Mouse (Mus musculus): ENCODE data around the gene Mprip. TPM values are rescaled to one million over a fixed set of nuclear protein-coding genes. Genes with fewer than 3 reads are reported as not detected.

Gene Mprip
- polyA plus RNA-seq, 1 experiment from 2014 or later: 97.6 TPM

DNA sequence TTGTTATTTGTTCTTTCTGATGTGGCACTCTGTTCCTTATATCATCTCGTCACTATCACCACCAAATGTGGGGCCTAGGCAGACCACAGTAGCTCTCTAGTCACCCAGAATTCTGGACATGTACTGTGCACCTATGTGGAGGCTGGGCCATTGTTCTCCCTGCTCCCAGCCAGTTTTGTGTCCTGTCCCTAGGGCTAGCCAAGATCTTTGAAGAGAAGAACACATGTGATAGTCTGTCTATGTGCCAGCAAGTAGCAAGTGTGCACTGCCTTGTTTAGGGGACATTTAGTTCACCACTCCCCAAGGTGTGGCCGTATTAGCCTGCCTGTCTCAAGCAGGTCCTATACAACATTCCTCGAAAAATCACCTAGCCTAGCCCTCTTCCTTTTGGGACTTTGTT lies 87.9 kb downstream of the Mprip start:
- peaks cover 3% of the 10 kb centered on the region; the same call in 1 of the 2 replicates for H3K36me3 ChIP-seq (ENCODE audit: control insufficient read depth, insufficient read depth, low read length)
- H3K4me3 ChIP-seq (ENCODE audit: low read depth, low read length): no peak overlapping the region
- no peaks in the 10 kb centered on the region for H3K9me3 ChIP-seq (ENCODE audit: control insufficient read depth, low read length)
- WGBS: 90% methylated on average over 3 of the region's 3 CpGs
- H3K27me3 ChIP-seq (ENCODE audit: control insufficient read depth, insufficient read depth, low read length): no peaks in the 10 kb centered on the region
- DNase-seq (ENCODE audit: low spot score) (no peak), ATAC-seq (replicated peaks; ENCODE audit: low FRiP score) (no peak)
- H3K9ac ChIP-seq (ENCODE audit: low read length): no peak overlapping the region
- H3K4me1 ChIP-seq (replicated peaks; ENCODE audit: control insufficient read depth, insufficient read depth, low read length): no peaks in the 10 kb centered on the region
- H3K4me2 ChIP-seq (ENCODE audit: low read depth, low read length, severe bottlenecking): no peak overlapping the region
- no peak overlapping the region for H3K27ac ChIP-seq (ENCODE audit: low read depth, low read length)

DNA sequence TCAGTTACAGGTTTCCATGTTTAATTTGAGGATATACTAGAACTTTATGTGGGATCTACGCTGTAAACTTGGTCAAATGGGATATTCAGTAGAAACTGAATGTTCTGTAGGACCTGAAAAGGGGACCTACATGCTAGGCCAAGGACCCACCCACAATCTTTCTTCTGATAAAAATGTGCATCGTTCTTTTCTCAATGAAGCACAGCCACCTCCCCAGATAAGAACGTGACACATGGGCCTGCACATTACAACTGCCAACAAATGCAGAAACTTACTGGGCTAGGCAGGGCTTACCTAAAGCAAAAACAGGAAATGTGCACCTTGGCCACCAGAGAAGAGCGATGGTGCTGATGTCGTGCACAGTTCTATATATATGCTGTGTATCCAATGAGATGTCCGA lies 93.4 kb downstream of the Mprip start:
- DNase-seq (ENCODE audit: low spot score): no peak
- WGBS: 92% methylated on average over 6 of the region's 6 CpGs
- ATAC-seq (replicated peaks; ENCODE audit: low FRiP score): no peak

DNA sequence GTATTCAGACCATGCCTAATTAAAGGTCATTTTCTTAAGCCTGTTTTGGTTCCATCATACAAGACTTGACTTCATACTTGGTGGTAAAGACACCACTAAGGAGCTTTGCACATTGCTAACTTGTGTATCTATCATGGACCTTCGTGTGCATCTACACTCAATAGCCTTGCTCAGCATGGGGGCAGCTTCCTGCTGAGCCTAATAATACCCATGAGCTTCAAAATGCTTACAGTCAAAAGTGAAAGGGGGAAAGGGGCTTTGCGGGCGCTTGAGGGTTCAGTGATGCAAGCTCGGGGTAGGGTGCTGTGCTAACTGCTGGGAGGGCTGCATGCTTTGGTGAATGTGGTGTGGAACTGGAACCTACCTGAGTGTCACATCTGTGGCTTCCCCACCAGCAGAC lies 95.2 kb downstream of the Mprip start:
- no peak overlapping the region for H3K4me3 ChIP-seq (ENCODE audit: low read depth, low read length)
- no peaks in the 10 kb centered on the region for H3K9me3 ChIP-seq (ENCODE audit: control insufficient read depth, low read length)
- WGBS: 65% methylated on average over 4 of the region's 4 CpGs
- H3K4me2 ChIP-seq (ENCODE audit: low read depth, low read length, severe bottlenecking): no peak overlapping the region
- ATAC-seq (replicated peaks; ENCODE audit: low FRiP score) (no peak), DNase-seq (ENCODE audit: low spot score) (no peak)
- H3K9ac ChIP-seq (ENCODE audit: low read length): no peak overlapping the region
- peaks cover 4% of the 10 kb centered on the region for H3K36me3 ChIP-seq (ENCODE audit: control insufficient read depth, insufficient read depth, low read length)
- no peaks in the 10 kb centered on the region for H3K27me3 ChIP-seq (ENCODE audit: control insufficient read depth, insufficient read depth, low read length)
- H3K27ac ChIP-seq (ENCODE audit: low read depth, low read length): no peak overlapping the region
- H3K4me1 ChIP-seq (replicated peaks; ENCODE audit: control insufficient read depth, insufficient read depth, low read length): no peaks in the 10 kb centered on the region

More for the DNA sequence above, 93.4 kb downstream of the Mprip start:
- Histone ChIP-seq H3K36me3 (ENCODE audit: control insufficient read depth, insufficient read depth, low read length) (peaks cover under 1% of the 10 kb centered on the region), H3K27me3 (ENCODE audit: control insufficient read depth, insufficient read depth, low read length) (no peaks in the 10 kb centered on the region), H3K9ac (ENCODE audit: low read length) (no peak overlapping the region), H3K27ac (ENCODE audit: low read depth, low read length) (no peak overlapping the region), H3K4me2 (ENCODE audit: low read depth, low read length, severe bottlenecking) (no peak overlapping the region), H3K9me3 (ENCODE audit: control insufficient read depth, low read length) (no peaks in the 10 kb centered on the region), H3K4me1 (replicated peaks; ENCODE audit: control insufficient read depth, insufficient read depth, low read length) (no peaks in the 10 kb centered on the region), H3K4me3 (ENCODE audit: low read depth, low read length) (no peak overlapping the region)

DNA sequence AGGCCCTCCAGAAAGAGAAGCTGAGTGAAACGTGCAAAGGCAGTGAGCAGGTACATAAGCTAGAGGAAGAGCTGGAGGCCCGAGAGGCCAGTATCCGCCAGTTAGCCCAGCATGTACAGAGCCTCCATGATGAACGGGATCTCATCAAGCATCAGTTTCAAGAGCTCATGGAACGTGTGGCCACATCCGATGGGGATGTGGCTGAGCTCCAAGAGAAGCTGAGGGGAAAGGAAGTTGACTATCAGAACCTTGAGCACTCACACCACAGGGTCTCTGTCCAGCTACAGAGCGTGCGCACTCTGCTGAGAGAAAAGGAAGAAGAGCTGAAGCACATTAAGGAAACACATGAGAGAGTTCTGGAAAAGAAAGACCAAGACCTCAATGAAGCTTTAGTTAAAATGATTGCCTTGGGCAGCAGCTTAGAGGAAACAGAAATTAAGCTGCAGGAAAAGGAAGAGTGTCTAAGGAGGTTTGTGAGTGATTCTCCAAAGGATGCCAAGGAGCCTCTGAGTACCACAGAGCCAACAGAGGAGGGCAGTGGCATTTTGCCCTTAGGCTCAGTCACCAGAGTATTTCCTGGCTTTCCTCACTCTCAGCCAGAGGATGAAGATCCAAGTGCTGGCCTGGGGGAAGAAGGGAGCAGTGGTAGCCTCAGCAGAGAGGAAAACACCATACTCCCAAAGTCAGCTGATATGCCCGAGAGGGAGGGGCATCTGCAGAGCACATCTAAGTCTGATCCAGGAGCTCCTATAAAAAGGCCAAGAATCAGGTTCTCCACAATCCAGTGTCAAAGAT lies 97.3 kb downstream of the Mprip start:
- Histone ChIP-seq H3K36me3 (ENCODE audit: control insufficient read depth, insufficient read depth, low read length) (peaks cover 4% of the 10 kb centered on the region), H3K9me3 (ENCODE audit: control insufficient read depth, low read length) (no peaks in the 10 kb centered on the region), H3K4me3 (ENCODE audit: low read depth, low read length) (no peak overlapping the region), H3K27me3 (ENCODE audit: control insufficient read depth, insufficient read depth, low read length) (no peaks in the 10 kb centered on the region), H3K4me2 (ENCODE audit: low read depth, low read length, severe bottlenecking) (no peak overlapping the region), H3K27ac (ENCODE audit: low read depth, low read length) (no peak overlapping the region), H3K9ac (ENCODE audit: low read length) (no peak overlapping the region), H3K4me1 (replicated peaks; ENCODE audit: control insufficient read depth, insufficient read depth, low read length) (no peaks in the 10 kb centered on the region)
- WGBS: 94% methylated on average over 9 of the region's 9 CpGs
- no peak for ATAC-seq (replicated peaks; ENCODE audit: low FRiP score)
- DNase-seq (ENCODE audit: low spot score): no peak

DNA sequence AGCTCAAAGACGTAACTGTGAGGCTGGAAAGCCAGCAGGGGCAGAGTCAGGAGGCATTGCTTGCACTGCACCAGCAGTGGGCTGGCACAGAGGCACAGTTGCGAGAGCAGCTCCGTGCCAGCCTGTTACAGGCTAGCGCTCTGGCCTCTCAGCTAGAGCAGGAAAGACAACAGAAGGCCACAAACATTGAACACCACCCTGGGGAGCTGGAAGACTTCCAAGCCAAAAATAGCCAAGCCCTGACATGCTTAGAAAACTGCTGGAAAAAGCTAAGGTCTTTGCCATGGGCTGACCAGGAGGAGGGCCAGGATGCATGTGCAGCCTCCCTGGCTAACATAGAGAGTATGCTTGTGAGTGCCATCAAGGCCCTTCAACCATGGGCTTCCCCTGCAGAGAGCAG lies 98.1 kb downstream of the Mprip start:
- no peak for ATAC-seq (replicated peaks; ENCODE audit: low FRiP score)
- Histone ChIP-seq H3K9me3 (ENCODE audit: control insufficient read depth, low read length) (no peaks in the 10 kb centered on the region), H3K27ac (ENCODE audit: low read depth, low read length) (no peak overlapping the region), H3K4me2 (ENCODE audit: low read depth, low read length, severe bottlenecking) (no peak overlapping the region), H3K36me3 (ENCODE audit: control insufficient read depth, insufficient read depth, low read length) (peaks cover 4% of the 10 kb centered on the region), H3K4me3 (ENCODE audit: low read depth, low read length) (no peak overlapping the region), H3K4me1 (replicated peaks; ENCODE audit: control insufficient read depth, insufficient read depth, low read length) (no peaks in the 10 kb centered on the region), H3K27me3 (ENCODE audit: control insufficient read depth, insufficient read depth, low read length) (no peaks in the 10 kb centered on the region), H3K9ac (ENCODE audit: low read length) (no peak overlapping the region)
- no peak for DNase-seq (ENCODE audit: low spot score)
- 88% methylated on average over 4 of the region's 4 CpGs for WGBS

DNA sequence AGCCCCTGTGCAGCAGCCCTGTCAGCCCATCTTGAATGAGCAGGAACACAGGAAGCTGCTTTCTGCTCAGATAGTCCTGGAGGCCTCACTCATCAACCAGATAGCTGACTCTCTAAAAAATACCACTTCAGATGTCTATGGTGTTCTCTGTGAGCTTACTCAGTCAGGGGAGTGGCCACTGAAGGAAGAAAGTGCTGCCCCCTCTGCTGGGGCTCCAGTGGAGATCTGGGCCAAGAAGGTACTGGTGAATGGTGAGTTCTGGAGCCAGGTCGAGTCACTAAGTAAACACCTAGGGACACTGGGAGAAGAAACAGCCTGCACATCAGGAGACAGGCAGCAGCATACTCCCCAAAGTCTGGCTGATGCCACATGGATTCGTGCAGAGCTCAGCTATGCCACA lies 98.5 kb downstream of the Mprip start:
- H3K4me2 ChIP-seq (ENCODE audit: low read depth, low read length, severe bottlenecking): no peak overlapping the region
- 91% methylated on average over 2 of the region's 2 CpGs for WGBS
- DNase-seq (ENCODE audit: low spot score) (no peak), ATAC-seq (replicated peaks; ENCODE audit: low FRiP score) (no peak)
- no peaks in the 10 kb centered on the region for H3K27me3 ChIP-seq (ENCODE audit: control insufficient read depth, insufficient read depth, low read length)
- H3K36me3 ChIP-seq (ENCODE audit: control insufficient read depth, insufficient read depth, low read length): peaks cover 4% of the 10 kb centered on the region
- H3K27ac ChIP-seq (ENCODE audit: low read depth, low read length): no peak overlapping the region
- H3K9ac ChIP-seq (ENCODE audit: low read length): no peak overlapping the region
- no peak overlapping the region for H3K4me3 ChIP-seq (ENCODE audit: low read depth, low read length)
- H3K4me1 ChIP-seq (replicated peaks; ENCODE audit: control insufficient read depth, insufficient read depth, low read length): no peaks in the 10 kb centered on the region
- H3K9me3 ChIP-seq (ENCODE audit: control insufficient read depth, low read length): no peaks in the 10 kb centered on the region

DNA sequence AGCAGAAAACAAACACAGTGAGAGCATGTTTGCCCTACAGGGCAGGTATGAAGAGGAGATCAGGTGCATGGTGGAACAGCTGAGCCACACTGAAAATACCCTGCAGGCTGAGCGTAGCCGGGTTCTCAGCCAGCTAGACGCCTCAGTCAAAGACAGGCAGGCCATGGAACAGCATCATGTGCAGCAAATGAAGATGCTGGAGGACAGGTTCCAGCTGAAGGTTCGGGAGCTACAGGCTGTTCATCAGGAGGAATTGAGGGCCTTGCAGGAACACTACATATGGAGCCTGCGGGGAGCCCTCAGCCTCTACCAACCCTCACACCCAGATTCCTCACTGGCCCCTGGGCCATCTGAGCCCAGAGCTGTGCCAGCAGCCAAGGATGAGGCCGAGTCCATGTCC lies 99.7 kb downstream of the Mprip start:
- Histone ChIP-seq H3K27ac (ENCODE audit: low read depth, low read length) (no peak overlapping the region), H3K27me3 (ENCODE audit: control insufficient read depth, insufficient read depth, low read length) (no peaks in the 10 kb centered on the region), H3K4me2 (ENCODE audit: low read depth, low read length, severe bottlenecking) (no peak overlapping the region), H3K4me1 (replicated peaks; ENCODE audit: control insufficient read depth, insufficient read depth, low read length) (no peaks in the 10 kb centered on the region), H3K36me3 (ENCODE audit: control insufficient read depth, insufficient read depth, low read length) (peaks cover 4% of the 10 kb centered on the region), H3K9ac (ENCODE audit: low read length) (no peak overlapping the region), H3K4me3 (ENCODE audit: low read depth, low read length) (no peak overlapping the region), H3K9me3 (ENCODE audit: control insufficient read depth, low read length) (no peaks in the 10 kb centered on the region)
- DNase-seq (ENCODE audit: low spot score) (no peak), ATAC-seq (replicated peaks; ENCODE audit: low FRiP score) (no peak)
- whole genome bisulfite sequencing: 95% methylated on average over 6 of the region's 6 CpGs

DNA sequence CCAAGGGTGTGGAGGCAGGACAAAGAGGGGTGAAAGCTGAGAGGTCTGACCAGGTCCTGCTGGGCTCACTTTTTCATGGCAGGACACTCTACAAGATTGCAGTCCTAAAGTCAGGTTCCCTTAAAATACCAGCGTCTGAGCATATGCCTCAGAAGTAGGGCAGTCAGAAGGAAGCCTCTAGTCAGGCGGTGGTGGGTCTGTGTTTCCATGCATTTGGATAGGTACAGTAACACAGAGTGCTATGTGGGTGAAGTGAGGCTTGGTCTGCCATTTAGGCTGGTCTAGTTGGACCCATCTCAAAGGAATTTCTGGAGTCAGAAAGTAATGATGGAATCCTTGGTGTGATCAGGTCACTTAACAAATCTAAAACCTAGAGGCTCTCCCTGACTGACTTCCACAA lies 108.2 kb downstream of the Mprip start:
- no peaks in the 10 kb centered on the region for H3K27me3 ChIP-seq (ENCODE audit: control insufficient read depth, insufficient read depth, low read length)
- H3K4me3 ChIP-seq (ENCODE audit: low read depth, low read length): no peak overlapping the region
- no peak overlapping the region for H3K4me2 ChIP-seq (ENCODE audit: low read depth, low read length, severe bottlenecking)
- peaks cover 5% of the 10 kb centered on the region; the same call in 1 of the 2 replicates for H3K36me3 ChIP-seq (ENCODE audit: control insufficient read depth, insufficient read depth, low read length)
- 92% methylated on average over 2 of the region's 2 CpGs for WGBS
- ATAC-seq (replicated peaks; ENCODE audit: low FRiP score) (no peak), DNase-seq (ENCODE audit: low spot score) (no peak)
- H3K9ac ChIP-seq (ENCODE audit: low read length): no peak overlapping the region
- H3K4me1 ChIP-seq (replicated peaks; ENCODE audit: control insufficient read depth, insufficient read depth, low read length): no peaks in the 10 kb centered on the region
- no peaks in the 10 kb centered on the region for H3K9me3 ChIP-seq (ENCODE audit: control insufficient read depth, low read length)
- no peak overlapping the region for H3K27ac ChIP-seq (ENCODE audit: low read depth, low read length)

DNA sequence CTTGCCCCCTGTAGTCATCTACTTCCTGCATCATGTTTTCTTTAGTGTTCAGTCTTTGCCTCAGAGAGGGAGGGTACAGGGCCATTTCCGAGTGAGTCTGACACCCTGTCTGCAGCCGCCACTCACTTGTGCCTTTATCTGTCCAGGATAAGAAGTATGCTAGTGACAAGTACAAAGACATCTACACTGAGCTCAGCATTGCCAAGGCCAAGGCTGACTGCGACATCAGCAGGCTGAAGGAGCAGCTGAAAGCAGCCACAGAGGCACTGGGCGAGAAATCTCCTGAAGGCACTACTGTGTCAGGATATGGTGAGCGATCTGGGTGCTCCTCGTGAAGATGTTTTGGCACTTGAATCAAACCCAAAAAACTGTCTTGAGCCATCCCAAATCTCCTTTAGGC lies 108.6 kb downstream of the Mprip start:
- DNase-seq (ENCODE audit: low spot score) (no peak), ATAC-seq (replicated peaks; ENCODE audit: low FRiP score) (no peak)
- H3K27me3 ChIP-seq (ENCODE audit: control insufficient read depth, insufficient read depth, low read length): no peaks in the 10 kb centered on the region
- H3K9me3 ChIP-seq (ENCODE audit: control insufficient read depth, low read length): no peaks in the 10 kb centered on the region
- H3K4me3 ChIP-seq (ENCODE audit: low read depth, low read length): no peak overlapping the region
- no peak overlapping the region for H3K27ac ChIP-seq (ENCODE audit: low read depth, low read length)
- WGBS: 91% methylated on average over 6 of the region's 6 CpGs
- H3K4me1 ChIP-seq (replicated peaks; ENCODE audit: control insufficient read depth, insufficient read depth, low read length): no peaks in the 10 kb centered on the region
- no peak overlapping the region for H3K9ac ChIP-seq (ENCODE audit: low read length)
- H3K36me3 ChIP-seq (ENCODE audit: control insufficient read depth, insufficient read depth, low read length): peaks cover 5% of the 10 kb centered on the region; the same call in 1 of the 2 replicates
- H3K4me2 ChIP-seq (ENCODE audit: low read depth, low read length, severe bottlenecking): no peak overlapping the region
